Mouse (Mus musculus): ENCODE measurements around the gene Atxn3. TPM values are rescaled to one million over a fixed set of nuclear protein-coding genes. Genes with fewer than 3 reads are reported as not detected.
"Not testable (repeated sequence)": the region's sequence is repeated elsewhere in the genome, so short reads cannot be mapped to it uniquely, and the experiment has no call there.

Atxn3 gene
- polyA plus RNA-seq, 1 experiment from 2014 or later: 12.2 TPM

- H3K4me3 ChIP-seq (replicated peaks): no peak overlapping the region
- H3K4me1 ChIP-seq: peaks cover 23% of the 10 kb centered on the region
- no peak overlapping the region for H3K27ac ChIP-seq (replicated peaks)
- no peak overlapping the region for H3K4me2 ChIP-seq (replicated peaks)
- no peaks in the 10 kb centered on the region for H3K9me3 ChIP-seq (replicated peaks)
- H3K36me3 ChIP-seq: peaks cover 9% of the 10 kb centered on the region
- H3K27me3 ChIP-seq: no peaks in the 10 kb centered on the region
- WGBS: 79% methylated on average over 5 of the region's 5 CpGs
- no peak overlapping the region for H3K9ac ChIP-seq
- no peak for ATAC-seq (ENCODE audit: insufficient number of reproducible peaks, low FRiP score, low TSS enrichment, low read depth)
Observed at GRCm38 (mm10) chr12:101978162-101978561, 20.1 kb upstream of the Atxn3 start.

- Histone ChIP-seq H3K4me1 (peaks cover 23% of the 10 kb centered on the region), H3K4me2 (replicated peaks) (peak overlapping the region; percentile 60; the same call in 1 of the 2 replicates), H3K27me3 (no peaks in the 10 kb centered on the region), H3K9ac (no peak overlapping the region), H3K36me3 (peaks cover 2% of the 10 kb centered on the region; the same call in 1 of the 2 replicates), H3K27ac (replicated peaks) (no peak overlapping the region), H3K4me3 (replicated peaks) (peak overlapping the region; percentile 93; the same call in 1 of the 2 replicates), H3K9me3 (replicated peaks) (no peaks in the 10 kb centered on the region)
- no peak for ATAC-seq (ENCODE audit: insufficient number of reproducible peaks, low FRiP score, low TSS enrichment, low read depth)
- WGBS: 91% methylated on average over 10 of the region's 10 CpGs
Observed at GRCm38 (mm10) chr12:101977404-101977915, 19.4 kb upstream of the Atxn3 start.

GRCm38 (mm10) chr12:101976651-101977403 lies 18.8 kb upstream of the Atxn3 start:
- no peaks in the 10 kb centered on the region for H3K27me3 ChIP-seq
- 12% methylated on average over 13 of the region's 13 CpGs for WGBS
- H3K36me3 ChIP-seq: no peaks in the 10 kb centered on the region
- peaks cover 23% of the 10 kb centered on the region for H3K4me1 ChIP-seq
- peak overlapping the region; percentile 60 for H3K4me2 ChIP-seq (replicated peaks)
- peak overlapping the region; percentile 93 for H3K4me3 ChIP-seq (replicated peaks)
- peak overlapping the region; percentile 87 for H3K9ac ChIP-seq
- H3K27ac ChIP-seq (replicated peaks): peak overlapping the region; percentile 94; the same call in 1 of the 2 replicates
- H3K9me3 ChIP-seq (replicated peaks): no peaks in the 10 kb centered on the region
- ATAC-seq (ENCODE audit: insufficient number of reproducible peaks, low FRiP score, low TSS enrichment, low read depth): no peak

- peak; percentile 95 for ATAC-seq (ENCODE audit: insufficient number of reproducible peaks, low FRiP score, low TSS enrichment, low read depth)
- WGBS: under 1% methylated on average over 77 of the region's 77 CpGs
- peak within 1 kb of the TSS; percentile 94 for H3K27ac ChIP-seq (replicated peaks)
- H3K4me3 ChIP-seq (replicated peaks): peak within 1 kb of the TSS; percentile 93
- no peaks in the 10 kb centered on the region for H3K9me3 ChIP-seq (replicated peaks)
- no peaks in the 10 kb centered on the region for H3K36me3 ChIP-seq
- peak within 1 kb of the TSS; percentile 60 for H3K4me2 ChIP-seq (replicated peaks)
- H3K4me1 ChIP-seq: peaks cover 23% of the 10 kb centered on the region
- no peaks in the 10 kb centered on the region for H3K27me3 ChIP-seq
- H3K9ac ChIP-seq: peak within 1 kb of the TSS; percentile 87
Observed at GRCm38 (mm10) chr12:101975601-101976571, 17.8 kb upstream of the Atxn3 start, which contains the start of gene Cpsf2. Gene Cpsf2 (plus strand): TSS chr12:101975988.

GRCm38 (mm10) chr12:101975167-101975600 lies 17.1 kb upstream of the Atxn3 start:
- H3K9me3 ChIP-seq (replicated peaks): no peaks in the 10 kb centered on the region
- ATAC-seq (ENCODE audit: insufficient number of reproducible peaks, low FRiP score, low TSS enrichment, low read depth): no peak; the same call in 1 of the 2 replicates
- peak overlapping the region; percentile 94 for H3K27ac ChIP-seq (replicated peaks)
- H3K27me3 ChIP-seq: no peaks in the 10 kb centered on the region
- H3K36me3 ChIP-seq: no peaks in the 10 kb centered on the region
- H3K4me3 ChIP-seq (replicated peaks): peak overlapping the region; percentile 93
- H3K4me1 ChIP-seq: peaks cover 23% of the 10 kb centered on the region
- peak overlapping the region; percentile 87 for H3K9ac ChIP-seq
- peak overlapping the region; percentile 60 for H3K4me2 ChIP-seq (replicated peaks)
- WGBS: under 1% methylated on average over 23 of the region's 23 CpGs

GRCm38 (mm10) chr12:101974571-101974970 lies 16.5 kb upstream of the Atxn3 start:
- WGBS: 20% methylated on average over 1 of the region's 1 CpGs
- no peaks in the 10 kb centered on the region for H3K9me3 ChIP-seq (replicated peaks)
- peak overlapping the region; percentile 93 for H3K4me3 ChIP-seq (replicated peaks)
- no peak for ATAC-seq (ENCODE audit: insufficient number of reproducible peaks, low FRiP score, low TSS enrichment, low read depth)
- peaks cover under 1% of the 10 kb centered on the region; the same call in 1 of the 2 replicates for H3K36me3 ChIP-seq
- peaks cover 23% of the 10 kb centered on the region for H3K4me1 ChIP-seq
- peak overlapping the region; percentile 87 for H3K9ac ChIP-seq
- no peak overlapping the region for H3K27ac ChIP-seq (replicated peaks)
- H3K27me3 ChIP-seq: no peaks in the 10 kb centered on the region
- peak overlapping the region; percentile 60 for H3K4me2 ChIP-seq (replicated peaks)

- 88% methylated on average over 3 of the region's 3 CpGs for WGBS
- Histone ChIP-seq H3K4me1 (peaks cover 15% of the 10 kb centered on the region), H3K9me3 (replicated peaks) (no peaks in the 10 kb centered on the region), H3K36me3 (peaks cover 17% of the 10 kb centered on the region), H3K27me3 (no peaks in the 10 kb centered on the region), H3K9ac (no peak overlapping the region), H3K27ac (replicated peaks) (no peak overlapping the region), H3K4me2 (replicated peaks) (no peak overlapping the region), H3K4me3 (replicated peaks) (no peak overlapping the region)
- ATAC-seq (ENCODE audit: insufficient number of reproducible peaks, low FRiP score, low TSS enrichment, low read depth): no peak
Observed at GRCm38 (mm10) chr12:101972230-101972629, 14.2 kb upstream of the Atxn3 start.

GRCm38 (mm10) chr12:101971311-101971710 lies 13.3 kb upstream of the Atxn3 start:
- Histone ChIP-seq H3K36me3 (peaks cover 19% of the 10 kb centered on the region), H3K27ac (replicated peaks) (no peak overlapping the region), H3K4me1 (peaks cover 8% of the 10 kb centered on the region), H3K9ac (no peak overlapping the region), H3K4me2 (replicated peaks) (no peak overlapping the region), H3K9me3 (replicated peaks) (no peaks in the 10 kb centered on the region), H3K4me3 (replicated peaks) (no peak overlapping the region), H3K27me3 (no peaks in the 10 kb centered on the region)
- ATAC-seq (ENCODE audit: insufficient number of reproducible peaks, low FRiP score, low TSS enrichment, low read depth): no peak
- 91% methylated on average over 2 of the region's 2 CpGs for WGBS

GRCm38 (mm10) chr12:101958960-101959780 lies 1.1 kb upstream of the Atxn3 start:
- H3K4me2 ChIP-seq (replicated peaks): peak overlapping the region; percentile 30
- not testable (repeated sequence) for H3K9ac ChIP-seq; H3K27ac ChIP-seq (replicated peaks); H3K27me3 ChIP-seq; H3K9me3 ChIP-seq (replicated peaks); H3K4me1 ChIP-seq; H3K36me3 ChIP-seq; ATAC-seq (ENCODE audit: insufficient number of reproducible peaks, low FRiP score, low TSS enrichment, low read depth)
- 0 out of 2 replicates have a peak overlapping the region, but pooled peaks have one; percentile 73 for H3K4me3 ChIP-seq (replicated peaks)
- 92% methylated on average over 5 of the region's 5 CpGs for WGBS

GRCm38 (mm10) chr12:101958556-101958955 lies 510 bp upstream of the Atxn3 start:
- no peaks in the 10 kb centered on the region for H3K9me3 ChIP-seq (replicated peaks)
- WGBS: 45% methylated on average over 9 of the region's 9 CpGs
- no peak overlapping the region for H3K27ac ChIP-seq (replicated peaks)
- H3K36me3 ChIP-seq: no peaks in the 10 kb centered on the region
- no peaks in the 10 kb centered on the region for H3K27me3 ChIP-seq
- peaks cover 10% of the 10 kb centered on the region; the same call in 1 of the 2 replicates for H3K4me1 ChIP-seq
- no peak for ATAC-seq (ENCODE audit: insufficient number of reproducible peaks, low FRiP score, low TSS enrichment, low read depth)
- H3K9ac ChIP-seq: no peak overlapping the region
- H3K4me2 ChIP-seq (replicated peaks): peak overlapping the region; percentile 30
- peak overlapping the region; percentile 73 for H3K4me3 ChIP-seq (replicated peaks)
